In genomic region chr2:156626544-156626943, GRCm38 (mm10) we compare ENCODE assay signal across 15 mouse cellular contexts. TPM values are rescaled to one million over a fixed set of nuclear protein-coding genes. Genes with fewer than 3 reads are reported as not detected.
DNase-seq lines count a peak whose midpoint lies in the region; ATAC-seq and TF ChIP-seq lines count a peak whose summit lies in the region.
"Had no signal": no experiment of that assay in that cellular context is flagged by ENCODE, and none has a peak within 500 bp of the region (broad histone marks: within the 10 kb centered on the region; RNA-seq: fewer than 3 reads in every experiment).

No protein-coding gene starts in this region.

- no peak overlapping the region for H3K27ac ChIP-seq in hindbrain, postnatal 0 days
- H3K27ac ChIP-seq in hindbrain, embryonic 16.5 days (ENCODE audit: low read depth, low read length) = no peak overlapping the region
- peak overlapping the region; percentile 74 for H3K27ac ChIP-seq in heart, embryonic 13.5 days (replicated peaks)
- H3K27ac ChIP-seq: hindbrain, embryonic 14.5 days; kidney, postnatal 0 days; stomach, postnatal 0 days had no signal

- H3K9ac ChIP-seq in hindbrain, postnatal 0 days (replicated peaks; ENCODE audit: low read length) = no peak overlapping the region
- H3K9ac ChIP-seq in hindbrain, embryonic 16.5 days (ENCODE audit: low read depth, low read length) = no peak overlapping the region
- H3K9ac ChIP-seq in heart, embryonic 13.5 days = no peak overlapping the region
- H3K9ac ChIP-seq: hindbrain, embryonic 14.5 days had no signal

- no peaks in the 10 kb centered on the region for H3K36me3 ChIP-seq in hindbrain, postnatal 0 days (ENCODE audit: insufficient read depth, low read length)
- H3K36me3 ChIP-seq in hindbrain, embryonic 16.5 days (ENCODE audit: control insufficient read depth, insufficient read depth, low read length) = no peaks in the 10 kb centered on the region
- H3K36me3 ChIP-seq in heart, embryonic 13.5 days = no peaks in the 10 kb centered on the region

- H3K4me3 ChIP-seq in hindbrain, postnatal 0 days (ENCODE audit: low read length) = no peak overlapping the region
- no peak overlapping the region for H3K4me3 ChIP-seq in hindbrain, embryonic 16.5 days (ENCODE audit: low read length)
- no peak overlapping the region for H3K4me3 ChIP-seq in heart, embryonic 13.5 days
- H3K4me3 ChIP-seq: megakaryocyte, embryonic 14.5 days had no signal

- no peaks in the 10 kb centered on the region for H3K27me3 ChIP-seq in hindbrain, postnatal 0 days (ENCODE audit: insufficient read depth, low read length)
- no peaks in the 10 kb centered on the region for H3K27me3 ChIP-seq in hindbrain, embryonic 16.5 days (replicated peaks; ENCODE audit: control insufficient read depth, insufficient read depth, low read length)
- H3K27me3 ChIP-seq in heart, embryonic 13.5 days (replicated peaks) = peaks cover 62% of the 10 kb centered on the region

- TF ChIP-seq CTCF in hindbrain, postnatal 0 days (IDR thresholded peaks at IDR 0.05; ENCODE audit: low read depth) = no peak

- DNase-seq in hindbrain, postnatal 0 days (ENCODE audit: low spot score) = peak; percentile 11
- peak; percentile 39 for DNase-seq in Muller cell, postnatal 12 days (ENCODE audit: inconsistent ontology term)
- peak; percentile 43 for DNase-seq in lung, postnatal 10 days
- no peak for DNase-seq in layer of hippocampus, postnatal 36 days
- no peak for DNase-seq in cerebellum, postnatal 36 days
- DNase-seq in testis, postnatal 10 days (ENCODE audit: low spot score) = no peak
- DNase-seq: adrenal gland, adult 2 months; liver; right cerebral cortex, postnatal 4 days had no signal

- H3K4me2 ChIP-seq in hindbrain, postnatal 0 days (ENCODE audit: low read depth, low read length) = no peak overlapping the region
- no peak overlapping the region for H3K4me2 ChIP-seq in hindbrain, embryonic 16.5 days (ENCODE audit: low read length)
- no peak overlapping the region for H3K4me2 ChIP-seq in heart, embryonic 13.5 days
- H3K4me2 ChIP-seq: hindbrain, embryonic 14.5 days had no signal

- H3K9me3 ChIP-seq in hindbrain, postnatal 0 days (ENCODE audit: low read length) = no peaks in the 10 kb centered on the region
- H3K9me3 ChIP-seq in hindbrain, embryonic 16.5 days (ENCODE audit: control insufficient read depth, low read length) = 0 out of 2 replicates have a peak, but pooled peaks cover 3% of the 10 kb centered on the region
- H3K9me3 ChIP-seq in heart, embryonic 13.5 days = peaks cover 9% of the 10 kb centered on the region

- 0 out of 2 replicates have a peak, but pooled peaks cover 5% of the 10 kb centered on the region for H3K4me1 ChIP-seq in hindbrain, postnatal 0 days (ENCODE audit: insufficient read depth, low read length)
- H3K4me1 ChIP-seq in hindbrain, embryonic 16.5 days (ENCODE audit: control insufficient read depth, insufficient read depth, low read depth, low read length) = no peaks in the 10 kb centered on the region; the same call in 1 of the 2 replicates
- peaks cover 27% of the 10 kb centered on the region for H3K4me1 ChIP-seq in heart, embryonic 13.5 days

- WGBS in hindbrain, postnatal 0 days = 73% methylated on average over 8 of the region's 8 CpGs
- 84% methylated on average over 8 of the region's 8 CpGs for WGBS in hindbrain, embryonic 16.5 days
- WGBS in heart, embryonic 13.5 days = 14% methylated on average over 8 of the region's 8 CpGs

- ATAC-seq in hindbrain, postnatal 0 days = no peak
- ATAC-seq in hindbrain, embryonic 16.5 days = no peak
- peak; percentile 58 for ATAC-seq in heart, embryonic 13.5 days (ENCODE audit: extremely low read depth, insufficient number of reproducible peaks, low FRiP score, low TSS enrichment)

RNA-seq across cellular contexts. Expression of gene Dlgap4, which starts 13.0 kb away (rescaled TPM):
- total RNA-seq in hindbrain, postnatal 0 days (2014; rRNA removed) = 166 and 190 TPM in 2 replicates
- 168 and 173 TPM in 2 replicates for polyA plus RNA-seq in hindbrain, postnatal 0 days (2015; fragmentation: Nextera tagmentation; extraction: Ambion mirVana)
- 201 and 222 TPM in 2 replicates for polyA plus RNA-seq in hindbrain, embryonic 16.5 days (2015; fragmentation: Nextera tagmentation; extraction: Ambion mirVana)
- 51.9 and 53.5 TPM in 2 replicates for polyA plus RNA-seq in heart, embryonic 13.5 days (2015; fragmentation: Nextera tagmentation; extraction: Ambion mirVana)
- 100 to 1,000 TPM; 197 to 198 TPM for total RNA-seq in layer of hippocampus, postnatal 36 days (2021)

Comparison
In these comparisons a context has a peak if more than half of its experiments do, and no peak if none do; other contexts are left out.
1. DNase-seq: peak in hindbrain, postnatal 0 days (single experiment), Muller cell, postnatal 12 days (single experiment) and lung, postnatal 10 days (single experiment); none in layer of hippocampus, postnatal 36 days (0 of 2), cerebellum, postnatal 36 days (0 of 2) and testis, postnatal 10 days (single experiment).